Mouse (Mus musculus) midbrain, embryonic 16.5 days (tissue): Measurements from ENCODE around the gene Wwtr1. TPM values are rescaled to one million over a fixed set of nuclear protein-coding genes. Genes with fewer than 3 reads are reported as not detected.
A peak's percentile ranks its signal among the peaks of the same experiment; 100 is the strongest.

Source experiments
- ATAC-seq: fragments of 200-750 bp; cut with Nextera tagmentation; 2 replicates; pipeline ENCODE4 v1.8.0; 2017; ENCODE audit warnings: moderate TSS enrichment
- H3K27ac ChIP-seq: fragments of 300-500 bp; sonication (generic); 2 replicates; pipeline ENCODE4 v1.5.1; 2014; ENCODE audit warnings: mild to moderate bottlenecking, low read length, mixed read lengths
- H3K27me3 ChIP-seq: fragments of 300-500 bp; sonication (generic); 2 replicates; pipeline ENCODE4 v1.6.1; 2014; ENCODE audit warnings: low read depth, low read length, mixed read lengths; ENCODE audit not compliant: control insufficient read depth, insufficient read depth
- H3K36me3 ChIP-seq: fragments of 300-500 bp; sonication (generic); 2 replicates; pipeline ENCODE4 v1.6.1; 2014; ENCODE audit warnings: mild to moderate bottlenecking, low read length, moderate library complexity, mixed read lengths; ENCODE audit not compliant: control insufficient read depth, insufficient read depth
- H3K4me1 ChIP-seq: fragments of 300-500 bp; sonication (generic); 2 replicates; pipeline ENCODE4 v1.6.1; 2014; ENCODE audit warnings: mild to moderate bottlenecking, low read length, mixed read lengths; ENCODE audit not compliant: control insufficient read depth, insufficient read depth
- H3K4me2 ChIP-seq: fragments of 300-500 bp; sonication (generic); 2 replicates; pipeline ENCODE4 v1.6.1; 2014; ENCODE audit warnings: mild to moderate bottlenecking, low read length, mixed read lengths
- H3K4me3 ChIP-seq: fragments of 300-500 bp; sonication (generic); 2 replicates; pipeline ENCODE4 v1.5.1; 2014; ENCODE audit warnings: low read depth, mild to moderate bottlenecking, low read length, moderate library complexity, mixed read lengths
- H3K9ac ChIP-seq: fragments of 300-500 bp; sonication (generic); 2 replicates; pipeline ENCODE4 v1.6.1; 2014; ENCODE audit warnings: low read depth, low read length, mixed read lengths
- H3K9me3 ChIP-seq: fragments of 300-500 bp; sonication (generic); replicated peaks from 2 replicates; pipeline ENCODE4 v1.6.1; 2014; ENCODE audit warnings: mild to moderate bottlenecking, low read length, mixed read lengths; ENCODE audit not compliant: control insufficient read depth, poor library complexity, severe bottlenecking
- WGBS: fragments of 180-500 bp; shearing (Covaris S2); extraction: QIAGEN DNeasy Blood & Tissue Kit; methylation state at CpG from one replicate; pipeline ENCODE4 v1.1.7; 2014; 5-methylcytosine and 5-hydroxymethylcytosine counted together
- polyA plus RNA-seq: library from polyadenylated mRNA; unstranded; fragments of >200 nt; fragmentation: Nextera tagmentation; extraction: Ambion mirVana; gene quantifications from 2 replicates; pipeline ENCODE4 v1.2.1, GENCODE M21; 2015

Wwtr1 gene
- polyA plus RNA-seq, 1 experiment from 2014 or later = 5.8 TPM

DNA sequence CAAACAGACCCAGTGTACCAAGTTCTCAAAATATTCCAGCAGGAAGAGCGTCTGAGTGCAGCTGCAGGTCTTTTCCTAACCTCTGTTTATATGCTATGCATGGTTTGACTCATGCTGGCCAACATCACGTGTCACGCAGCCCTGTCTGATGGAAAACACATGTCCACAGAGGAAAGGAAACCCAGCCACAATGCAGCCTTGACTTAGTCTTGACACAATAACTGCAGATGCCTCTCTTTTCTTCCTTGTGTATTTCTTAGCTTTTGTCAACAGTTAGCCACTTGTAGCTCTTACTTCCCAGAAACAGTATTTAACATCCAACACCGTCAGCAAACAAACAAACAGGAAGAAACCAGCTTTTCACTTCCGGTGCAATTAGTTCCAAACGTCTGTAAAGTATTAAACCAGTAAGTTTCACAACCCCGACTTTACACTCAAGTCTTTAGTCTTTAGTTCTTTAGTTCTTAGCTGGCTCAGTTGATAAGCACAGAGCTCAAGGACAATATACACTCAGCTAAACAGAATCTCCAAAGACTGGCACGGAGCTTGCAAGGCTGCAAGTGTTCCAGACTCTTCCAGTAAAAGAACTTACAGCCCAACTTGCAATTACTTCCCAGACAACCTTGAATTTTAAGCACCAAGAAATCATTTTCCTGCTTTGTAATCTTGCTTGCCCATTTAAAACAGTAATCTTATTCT, 88.1 kb downstream of the Wwtr1 start:
- H3K4me3 ChIP-seq = no peak overlapping the region
- no peaks in the 10 kb centered on the region for H3K4me1 ChIP-seq
- no peaks in the 10 kb centered on the region for H3K36me3 ChIP-seq
- no peak overlapping the region for H3K27ac ChIP-seq
- no peak for ATAC-seq
- H3K27me3 ChIP-seq = no peaks in the 10 kb centered on the region
- H3K9me3 ChIP-seq = no peaks in the 10 kb centered on the region
- no peak overlapping the region for H3K4me2 ChIP-seq
- no peak overlapping the region for H3K9ac ChIP-seq
- 81% methylated on average over 8 of the region's 8 CpGs for WGBS

GRCm38 (mm10) chr3:57486068-57486467, 89.6 kb downstream of the Wwtr1 start:
- H3K27ac ChIP-seq = no peak overlapping the region
- no peak for ATAC-seq
- no peak overlapping the region for H3K9ac ChIP-seq
- no peaks in the 10 kb centered on the region for H3K36me3 ChIP-seq
- H3K9me3 ChIP-seq = no peaks in the 10 kb centered on the region
- no peaks in the 10 kb centered on the region for H3K4me1 ChIP-seq
- H3K27me3 ChIP-seq = no peaks in the 10 kb centered on the region
- no peak overlapping the region for H3K4me3 ChIP-seq
- WGBS = 92% methylated on average over 4 of the region's 4 CpGs
- H3K4me2 ChIP-seq = no peak overlapping the region

GRCm38 (mm10) chr3:57481981-57482380, 93.7 kb downstream of the Wwtr1 start:
- no peaks in the 10 kb centered on the region for H3K4me1 ChIP-seq
- H3K9me3 ChIP-seq = no peaks in the 10 kb centered on the region
- no peak overlapping the region for H3K4me2 ChIP-seq
- no peak overlapping the region for H3K9ac ChIP-seq
- 87% methylated on average over 5 of the region's 5 CpGs for WGBS
- H3K4me3 ChIP-seq = no peak overlapping the region
- no peaks in the 10 kb centered on the region for H3K36me3 ChIP-seq
- no peak overlapping the region for H3K27ac ChIP-seq
- no peaks in the 10 kb centered on the region for H3K27me3 ChIP-seq
- no peak for ATAC-seq

DNA sequence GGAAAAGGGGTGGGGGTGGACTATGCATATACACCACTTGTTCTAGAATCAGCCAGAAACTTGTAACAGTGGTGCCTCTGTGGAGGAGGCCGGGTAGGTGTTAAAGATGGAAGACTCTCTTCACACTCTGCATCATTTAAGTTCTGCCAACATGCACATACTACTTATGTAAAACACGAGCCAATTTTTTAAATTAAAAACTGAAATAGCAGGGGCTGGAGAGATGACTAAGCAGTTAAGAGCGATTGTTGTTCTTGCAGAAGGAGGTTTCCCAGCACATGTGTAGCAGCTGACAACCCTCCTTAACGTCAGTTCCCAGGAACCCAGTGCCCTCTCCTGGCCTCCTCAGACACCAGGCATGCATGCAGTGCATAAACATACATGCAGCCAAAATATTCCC, 95.1 kb downstream of the Wwtr1 start:
- H3K4me3 ChIP-seq = no peak overlapping the region
- H3K9me3 ChIP-seq = no peaks in the 10 kb centered on the region
- no peaks in the 10 kb centered on the region for H3K4me1 ChIP-seq
- no peaks in the 10 kb centered on the region for H3K27me3 ChIP-seq
- ATAC-seq = no peak
- no peak overlapping the region for H3K9ac ChIP-seq
- no peaks in the 10 kb centered on the region for H3K36me3 ChIP-seq
- H3K4me2 ChIP-seq = no peak overlapping the region
- WGBS = 83% methylated on average over 4 of the region's 4 CpGs
- H3K27ac ChIP-seq = no peak overlapping the region

- H3K36me3 ChIP-seq = no peaks in the 10 kb centered on the region
- WGBS = 93% methylated on average over 8 of the region's 8 CpGs
- no peak for ATAC-seq
- H3K27me3 ChIP-seq = no peaks in the 10 kb centered on the region
- H3K4me1 ChIP-seq = peaks cover 14% of the 10 kb centered on the region
- H3K27ac ChIP-seq = no peak overlapping the region
- H3K4me3 ChIP-seq = no peak overlapping the region
- H3K9me3 ChIP-seq = no peaks in the 10 kb centered on the region
- no peak overlapping the region for H3K4me2 ChIP-seq
- no peak overlapping the region for H3K9ac ChIP-seq
Observed at GRCm38 (mm10) chr3:57474421-57474820, 101.3 kb downstream of the Wwtr1 start.

DNA sequence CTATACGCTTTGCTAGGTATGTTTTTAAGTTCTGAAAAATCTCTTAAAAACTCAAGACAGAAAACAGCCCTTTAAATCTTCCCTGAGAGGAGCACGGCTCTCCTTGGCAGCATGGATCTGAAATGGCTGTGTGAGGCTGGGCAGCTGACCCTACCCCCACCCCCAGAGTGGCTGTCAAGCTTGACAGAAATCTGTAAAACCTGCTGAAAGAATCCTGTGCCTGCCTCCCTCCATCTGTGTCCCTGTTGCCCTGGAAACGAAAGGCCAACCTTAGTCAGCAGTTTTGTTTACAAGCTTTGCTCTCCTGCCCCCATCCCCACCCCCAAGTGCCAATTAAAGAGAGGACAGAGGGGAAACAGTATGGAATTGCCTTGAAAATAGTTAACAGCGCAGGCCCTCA, 103.3 kb downstream of the Wwtr1 start:
- H3K27ac ChIP-seq = no peak overlapping the region

DNA sequence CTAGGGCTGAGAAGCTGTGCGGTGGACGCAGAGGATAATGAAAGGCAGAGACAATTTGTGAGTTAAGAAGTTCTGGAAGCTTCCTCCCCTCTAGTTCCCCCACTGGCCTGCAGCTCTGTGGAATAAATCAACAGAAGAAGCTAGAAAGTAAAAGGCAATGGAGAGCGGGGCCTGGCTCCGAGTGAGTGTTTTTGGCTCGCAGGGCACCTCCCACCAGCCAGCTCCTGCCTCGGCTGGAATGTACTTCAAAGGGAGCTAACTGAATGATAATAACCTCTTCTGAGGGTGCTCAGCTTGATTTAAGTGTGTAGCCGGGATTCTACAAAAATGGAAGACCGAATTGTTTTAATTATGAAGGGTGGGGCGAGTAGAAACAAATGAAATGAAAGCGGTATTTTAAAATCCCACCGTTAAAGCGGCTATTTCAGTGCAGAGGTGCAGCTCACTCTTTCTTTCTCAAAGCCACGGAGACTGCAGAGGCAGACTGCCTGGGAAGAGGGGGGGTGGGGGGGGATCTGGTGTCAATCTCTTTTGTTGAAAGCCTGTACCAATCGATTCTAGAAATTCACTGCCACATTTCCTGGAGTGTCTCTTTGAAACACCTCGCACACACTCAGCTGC, 104.6 kb downstream of the Wwtr1 start:
- peak overlapping the region; percentile 55; the same call in 1 of the 2 replicates for H3K9ac ChIP-seq
- peak; percentile 85 for ATAC-seq
- peak overlapping the region; percentile 73 for H3K27ac ChIP-seq
- peaks cover 14% of the 10 kb centered on the region for H3K4me1 ChIP-seq
- no peaks in the 10 kb centered on the region for H3K9me3 ChIP-seq
- H3K27me3 ChIP-seq = no peaks in the 10 kb centered on the region
- no peaks in the 10 kb centered on the region for H3K36me3 ChIP-seq
- WGBS = 2% methylated on average over 15 of the region's 15 CpGs
- H3K4me2 ChIP-seq = peak overlapping the region; percentile 67
- peak overlapping the region; percentile 32 for H3K4me3 ChIP-seq

More for the DNA sequence above, 103.3 kb downstream of the Wwtr1 start:
- no peaks in the 10 kb centered on the region for H3K27me3 ChIP-seq
- H3K4me3 ChIP-seq = no peak overlapping the region
- 0 out of 2 replicates have a peak, but pooled peaks have one; percentile 54 for ATAC-seq
- H3K9me3 ChIP-seq = no peaks in the 10 kb centered on the region
- H3K9ac ChIP-seq = no peak overlapping the region
- peaks cover 14% of the 10 kb centered on the region for H3K4me1 ChIP-seq
- no peaks in the 10 kb centered on the region for H3K36me3 ChIP-seq
- 32% methylated on average over 4 of the region's 4 CpGs for WGBS
- H3K4me2 ChIP-seq = no peak overlapping the region

DNA sequence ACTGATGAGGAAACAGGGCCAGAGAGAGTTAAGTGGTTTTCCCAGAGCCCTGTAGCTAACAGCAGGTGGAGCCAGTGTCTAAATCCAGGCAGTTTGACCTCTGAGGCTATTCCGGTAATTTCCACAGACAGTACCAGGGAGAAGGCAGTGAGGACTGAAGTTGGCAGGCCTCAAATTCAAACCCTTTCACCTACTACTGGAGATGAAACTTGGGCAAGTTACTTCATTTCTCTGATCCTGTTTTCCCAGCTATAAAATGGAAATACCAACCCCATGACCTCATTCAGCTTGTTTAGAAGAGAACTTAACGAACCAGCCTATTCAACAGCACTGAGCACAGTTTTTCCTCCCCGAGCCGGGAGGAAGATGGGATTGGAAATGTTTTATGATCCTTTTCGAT, 105.4 kb downstream of the Wwtr1 start:
- no peak overlapping the region for H3K9ac ChIP-seq
- WGBS = 10% methylated on average over 5 of the region's 5 CpGs
- no peaks in the 10 kb centered on the region for H3K9me3 ChIP-seq
- H3K4me3 ChIP-seq = no peak overlapping the region
- no peak overlapping the region; the same call in 1 of the 2 replicates for H3K4me2 ChIP-seq
- H3K36me3 ChIP-seq = no peaks in the 10 kb centered on the region
- H3K27ac ChIP-seq = peak overlapping the region; percentile 73; the same call in 1 of the 2 replicates
- peaks cover 14% of the 10 kb centered on the region for H3K4me1 ChIP-seq
- ATAC-seq = peak; percentile 30; the same call in 1 of the 2 replicates
- no peaks in the 10 kb centered on the region for H3K27me3 ChIP-seq

- H3K9me3 ChIP-seq = no peaks in the 10 kb centered on the region
- H3K27me3 ChIP-seq = no peaks in the 10 kb centered on the region
- no peak overlapping the region for H3K4me3 ChIP-seq
- no peak overlapping the region for H3K27ac ChIP-seq
- ATAC-seq = no peak
- H3K4me1 ChIP-seq = peaks cover 14% of the 10 kb centered on the region
- H3K36me3 ChIP-seq = no peaks in the 10 kb centered on the region
- no peak overlapping the region for H3K4me2 ChIP-seq
- WGBS = 92% methylated on average over 3 of the region's 3 CpGs
- no peak overlapping the region for H3K9ac ChIP-seq
Observed at GRCm38 (mm10) chr3:57469325-57469724, 106.4 kb downstream of the Wwtr1 start.
